Mouse (Mus musculus) lung, adult 2 months (tissue): ENCODE data around the gene Foxp1.

ENCODE experiments used
- CTCF ChIP-seq: fragments of 200-500 bp; IDR thresholded peaks from 2 replicates; pipeline ENCODE4 v1.5.1; 2011; ENCODE audit warnings: mild to moderate bottlenecking, low read length, control low read depth; ENCODE audit not compliant: insufficient read depth
- POLR2A ChIP-seq: fragments of 200-500 bp; IDR thresholded peaks from 2 replicates; pipeline ENCODE4 v1.6.1; 2011; ENCODE audit warnings: low read depth, mild to moderate bottlenecking, control low read depth, low read length, borderline replicate concordance; ENCODE audit errors: extremely low read depth

DNA sequence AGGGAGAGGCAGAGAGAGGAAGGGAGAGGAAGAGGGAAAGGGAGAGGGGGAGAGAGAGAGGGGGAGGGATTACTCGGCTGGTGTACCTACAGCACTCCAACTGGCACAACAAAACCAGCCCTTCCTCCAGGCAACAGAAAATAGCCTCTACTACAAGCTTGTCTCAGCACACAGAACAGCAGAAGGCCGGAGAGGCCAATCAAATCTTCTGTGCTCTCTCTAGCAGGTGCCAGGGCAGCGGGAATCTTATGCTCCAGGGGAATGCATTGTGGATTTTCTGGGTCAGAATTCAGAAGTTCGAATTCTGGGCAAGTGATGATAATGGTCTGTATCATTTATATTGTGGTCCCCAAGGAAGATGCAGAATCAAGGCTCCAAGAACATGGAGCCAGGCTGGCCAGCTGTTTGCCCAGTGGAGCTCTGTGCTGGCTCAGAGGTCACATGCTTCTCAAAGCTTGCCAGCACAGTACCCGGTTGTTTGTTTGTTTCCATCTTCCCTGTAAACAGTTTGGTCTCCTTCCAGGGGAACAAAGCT lies 11.8 kb upstream of the Foxp1 start:
- TF ChIP-seq CTCF (no peak), POLR2A (no peak)
